Mouse (Mus musculus) thymus, postnatal 36 days (tissue): ENCODE measurements at regions not wholly inside any gene's neighbourhood (a gene's known extent, or its start where the extent isn't known, plus 50 kb on each side); places are given as distances from the start of the nearest gene placed in this dataset.

ENCODE experiments used
- DNase-seq, 2 experiments: peaks; one replicate each; pipeline ENCODE4 v3.0.0; 2022; ENCODE audit warnings: mixed read lengths in 2 of 2

- no peak for DNase-seq
Measured at GRCm38 (mm10) chr12:107844631-107845030, 158.8 kb downstream of the Bcl11b start.

- DNase-seq: no peak
Measured at GRCm38 (mm10) chr12:107850591-107850990, 152.8 kb downstream of the Bcl11b start.

GRCm38 (mm10) chr12:107852921-107853320 lies 150.5 kb downstream of the Bcl11b start:
- no peak for DNase-seq

- DNase-seq: no peak
Measured at GRCm38 (mm10) chr12:107855547-107855946, 147.9 kb downstream of the Bcl11b start.

- DNase-seq: no peak
Measured at GRCm38 (mm10) chr12:107856421-107857043, 146.9 kb downstream of the Bcl11b start.

GRCm38 (mm10) chr12:107858536-107859280 lies 144.7 kb downstream of the Bcl11b start:
- DNase-seq: no peak

GRCm38 (mm10) chr12:107859750-107860149 lies 143.7 kb downstream of the Bcl11b start:
- DNase-seq: no peak

DNA sequence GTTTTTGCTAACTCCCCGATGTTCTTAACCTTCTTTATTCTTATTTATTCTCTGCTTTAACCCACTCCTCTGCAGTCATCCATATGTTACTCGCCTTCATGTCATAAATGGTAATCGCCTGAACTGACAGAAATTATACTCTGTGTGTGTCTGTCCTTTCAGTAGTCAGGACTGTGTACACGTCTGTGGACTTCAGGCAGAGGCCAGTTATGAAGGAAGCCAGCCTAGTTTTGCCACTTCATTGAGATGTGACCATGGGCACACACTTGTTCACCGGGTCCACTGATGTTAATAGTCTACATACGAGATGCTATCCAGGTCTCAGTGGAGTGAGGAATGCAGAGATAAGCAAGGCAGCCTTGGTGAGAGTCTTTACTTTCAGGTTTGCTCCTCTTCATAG lies 143.0 kb downstream of the Bcl11b start:
- DNase-seq: no peak
